Mouse (Mus musculus) right cerebral cortex, postnatal 25 days (tissue): Measurements from ENCODE around the gene Lipo4.
"Not testable (repeated sequence)": the region's sequence is repeated elsewhere in the genome, so short reads cannot be mapped to it uniquely, and the experiment has no call there.

ENCODE experiments used
- DNase-seq: peaks from one replicate; pipeline ENCODE4 v3.0.0; 2022

The Lipo4 gene

DNA sequence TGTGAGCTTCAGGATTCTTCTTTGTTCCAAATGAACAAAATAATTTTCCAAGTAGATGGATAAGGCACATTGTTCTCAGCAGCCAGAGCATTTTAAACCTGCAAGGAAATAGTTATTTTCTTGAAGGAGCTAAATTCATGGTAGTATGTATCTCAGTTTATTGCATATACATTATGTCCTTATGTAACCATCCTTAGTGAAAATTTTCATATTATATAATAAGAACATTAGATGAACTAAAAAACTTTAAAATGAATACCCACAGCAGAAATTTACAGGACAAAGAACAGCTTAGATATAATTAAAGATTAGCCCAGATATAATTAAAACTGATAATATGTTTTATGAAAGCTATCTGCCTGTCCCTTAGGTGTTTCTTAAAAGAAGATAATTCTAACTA lies at the start of gene Lipo4:
Gene Lipo4, minus strand, starts transcription at position 101 of the 400 bp plus-strand sequence.
- DNase-seq, result no peak

DNA sequence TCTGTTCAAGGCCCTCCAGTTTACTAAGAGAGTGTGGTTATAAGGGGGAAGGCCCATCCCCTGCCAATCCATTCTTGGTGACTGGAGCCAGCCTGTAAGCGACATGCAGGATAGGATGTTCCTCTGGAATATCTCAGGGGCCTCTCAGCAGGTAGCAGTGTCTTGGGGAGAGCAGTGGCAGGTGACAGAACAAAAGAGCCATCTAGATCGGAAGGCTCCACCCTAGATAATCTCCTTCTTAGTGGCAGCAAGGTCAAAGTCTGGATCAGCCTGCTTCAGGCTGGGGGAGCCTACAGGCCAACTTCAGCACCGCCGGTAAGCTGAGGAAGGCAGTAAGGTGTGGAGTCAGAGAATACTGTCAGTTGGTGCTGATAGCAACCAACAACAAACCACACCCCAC lies 61.2 kb downstream of the Lipo4 start:
- not testable (repeated sequence) for DNase-seq

GRCm38 (mm10) chr19:33453725-33454124 lies 63.9 kb downstream of the Lipo4 start:
- no peak for DNase-seq
